ENCODE assay signal across 8 mouse cellular contexts in the genomic region with DNA sequence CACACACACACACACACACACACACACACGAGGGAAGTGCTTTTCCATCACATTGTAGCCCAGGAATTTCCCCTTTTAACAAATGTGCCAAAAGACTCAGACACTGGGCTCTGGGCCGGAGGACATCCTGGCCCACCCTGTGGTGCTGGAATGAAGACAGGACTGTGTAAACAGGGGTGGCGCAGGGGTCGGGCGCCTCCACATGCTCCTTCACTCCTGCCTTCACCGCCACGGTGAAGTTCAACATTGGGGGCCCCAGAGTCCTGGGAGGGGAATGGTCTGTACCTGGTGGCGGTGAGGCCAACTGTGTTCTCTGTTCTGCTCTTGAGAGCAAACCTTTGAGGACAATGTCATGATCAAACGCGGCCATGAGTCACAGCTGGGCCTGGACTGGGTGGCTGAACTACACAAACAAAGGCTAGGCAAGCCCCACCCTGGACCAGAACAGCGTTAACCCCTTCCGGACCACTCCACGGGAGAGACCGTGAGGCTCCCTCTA. TPM values are rescaled to one million over a fixed set of nuclear protein-coding genes. Genes with fewer than 3 reads are reported as not detected.
DNase-seq lines count a peak whose midpoint lies in the region; ATAC-seq and TF ChIP-seq lines count a peak whose summit lies in the region.

No protein-coding gene starts in this region.

- H3K4me2 ChIP-seq in forebrain, embryonic 16.5 days (ENCODE audit: low read length) = no peak overlapping the region
- H3K4me2 ChIP-seq in midbrain, embryonic 11.5 days = no peak overlapping the region

- H3K9ac ChIP-seq in forebrain, embryonic 16.5 days (replicated peaks; ENCODE audit: low read depth, low read length) = no peak overlapping the region
- H3K9ac ChIP-seq in midbrain, embryonic 11.5 days (ENCODE audit: low read length) = no peak overlapping the region

- 0 out of 2 replicates have a peak, but pooled peaks have one; percentile 51 for TF ChIP-seq POLR2A in lung, adult 2 months (IDR thresholded peaks at IDR 0.05; ENCODE audit: borderline replicate concordance, extremely low read depth, low read depth, low read length)

- H3K36me3 ChIP-seq in forebrain, embryonic 16.5 days (ENCODE audit: control insufficient read depth, insufficient read depth) = peaks cover 8% of the 10 kb centered on the region
- H3K36me3 ChIP-seq in midbrain, embryonic 11.5 days (ENCODE audit: control insufficient read depth, insufficient read depth, low read length) = peaks cover 5% of the 10 kb centered on the region

- intact Hi-C loops in gastrocnemius, postnatal 36 days (cut with DNase I) = no loop called here

- TF ChIP-seq CTCF in lung, adult 2 months (IDR thresholded peaks at IDR 0.05; ENCODE audit: insufficient read depth, low read length) = no peak

- peaks cover 27% of the 10 kb centered on the region for H3K4me1 ChIP-seq in lung, adult 2 months (ENCODE audit: control insufficient read depth, insufficient read depth, low read length)
- H3K4me1 ChIP-seq in forebrain, embryonic 16.5 days (replicated peaks; ENCODE audit: control insufficient read depth, insufficient read depth, low read length) = no peaks in the 10 kb centered on the region
- no peaks in the 10 kb centered on the region; the same call in 1 of the 2 replicates for H3K4me1 ChIP-seq in midbrain, embryonic 11.5 days (ENCODE audit: control insufficient read depth, insufficient read depth, low read length)

- peak; percentile 58 for DNase-seq in adrenal gland, postnatal 25 days
- peak; percentile 72 to 73 for DNase-seq in gastrocnemius, postnatal 36 days
- DNase-seq in kidney, adult 11 months = peak; percentile 51
- DNase-seq in lung, adult 2 months = peak; percentile 71
- no peak for DNase-seq in frontal cortex, postnatal 36 days (ENCODE audit: low spot score in 2 of 2)
- no peak for DNase-seq in layer of hippocampus, adult 11-12 months (ENCODE audit: low spot score)
- no peak for DNase-seq in midbrain, embryonic 11.5 days (ENCODE audit: low spot score, missing footprints)

- ATAC-seq in forebrain, embryonic 16.5 days = no peak
- no peak for ATAC-seq in midbrain, embryonic 11.5 days (ENCODE audit: low FRiP score)

- H3K27ac ChIP-seq in forebrain, embryonic 16.5 days (ENCODE audit: low read length) = no peak overlapping the region
- no peak overlapping the region for H3K27ac ChIP-seq in midbrain, embryonic 11.5 days (ENCODE audit: low read depth, low read length)

- WGBS in lung, adult 2 months = 21% methylated on average over 14 of the region's 14 CpGs
- 68% methylated on average over 14 of the region's 14 CpGs for WGBS in forebrain, embryonic 16.5 days
- 69% methylated on average over 14 of the region's 14 CpGs for WGBS in midbrain, embryonic 11.5 days

- H3K9me3 ChIP-seq in forebrain, embryonic 16.5 days (ENCODE audit: control insufficient read depth, low read length) = no peaks in the 10 kb centered on the region
- H3K9me3 ChIP-seq in midbrain, embryonic 11.5 days (ENCODE audit: control insufficient read depth, low read length) = no peaks in the 10 kb centered on the region

- H3K27me3 ChIP-seq in forebrain, embryonic 16.5 days (replicated peaks; ENCODE audit: control insufficient read depth, insufficient read depth, low read length) = no peaks in the 10 kb centered on the region
- no peaks in the 10 kb centered on the region for H3K27me3 ChIP-seq in midbrain, embryonic 11.5 days (ENCODE audit: control insufficient read depth, insufficient read depth, low read length)

- H3K4me3 ChIP-seq in lung, adult 2 months (replicated peaks; ENCODE audit: extremely low read depth, low read depth, low read length) = peak overlapping the region; percentile 7
- H3K4me3 ChIP-seq in forebrain, embryonic 16.5 days (replicated peaks; ENCODE audit: low read length) = no peak overlapping the region
- no peak overlapping the region for H3K4me3 ChIP-seq in midbrain, embryonic 11.5 days (ENCODE audit: low read depth, low read length)

RNA-seq across cellular contexts. Expression of a gene that starts 21.9 kb away (rescaled TPM):
- total RNA-seq in adrenal gland, postnatal 25 days (2021) = 2.2 and 3.1 TPM in 2 replicates
- 1 to 10 TPM; 3.4 to 4.0 TPM for total RNA-seq in gastrocnemius, postnatal 36 days (2021)
- 12.1 and 21.0 TPM in 2 replicates for polyA plus RNA-seq in lung, adult 2 months (2012; rRNA removed)
- polyA plus RNA-seq in forebrain, embryonic 16.5 days (2015; fragmentation: Nextera tagmentation; extraction: Ambion mirVana) = 0.97 and 1.1 TPM in 2 replicates
- polyA plus RNA-seq in midbrain, embryonic 11.5 days (2014; fragmentation: Nextera tagmentation; extraction: Ambion mirVana) = 1.0 and 2.3 TPM in 2 replicates

RNA-seq across cellular contexts. Expression of a gene that starts 35.0 kb away (rescaled TPM):
- total RNA-seq in adrenal gland, postnatal 25 days (2021) = 47.1 and 54.5 TPM in 2 replicates
- 10 to 100 TPM; 23.2 to 30.0 TPM for total RNA-seq in gastrocnemius, postnatal 36 days (2021)
- polyA plus RNA-seq in lung, adult 2 months (2012; rRNA removed) = 269 and 331 TPM in 2 replicates
- 43.4 and 44.0 TPM in 2 replicates for polyA plus RNA-seq in forebrain, embryonic 16.5 days (2015; fragmentation: Nextera tagmentation; extraction: Ambion mirVana)
- 25.5 and 33.8 TPM in 2 replicates for polyA plus RNA-seq in midbrain, embryonic 11.5 days (2014; fragmentation: Nextera tagmentation; extraction: Ambion mirVana)

RNA-seq across cellular contexts. Expression of a gene that starts 40.2 kb away (rescaled TPM):
- 28.4 and 31.9 TPM in 2 replicates for total RNA-seq in adrenal gland, postnatal 25 days (2021)
- total RNA-seq in gastrocnemius, postnatal 36 days (2021) = 10 to 100 TPM; 15.2 to 16.1 TPM
- polyA plus RNA-seq in lung, adult 2 months (2012; rRNA removed) = 25.9 and 26.1 TPM in 2 replicates
- polyA plus RNA-seq in forebrain, embryonic 16.5 days (2015; fragmentation: Nextera tagmentation; extraction: Ambion mirVana) = 26.4 and 31.0 TPM in 2 replicates
- 18.4 and 20.6 TPM in 2 replicates for polyA plus RNA-seq in midbrain, embryonic 11.5 days (2014; fragmentation: Nextera tagmentation; extraction: Ambion mirVana)

Comparison
In these comparisons a context has a peak if more than half of its experiments do, and no peak if none do; other contexts are left out.
1. DNase-seq: peak in adrenal gland, postnatal 25 days (single experiment), gastrocnemius, postnatal 36 days (2 of 2), kidney, adult 11 months (single experiment) and lung, adult 2 months (single experiment); none in frontal cortex, postnatal 36 days (0 of 2), layer of hippocampus, adult 11-12 months (single experiment) and midbrain, embryonic 11.5 days (single experiment).